Mouse (Mus musculus): ENCODE results near the gene Nln.

Gene Nln

GRCm38 (mm10) chr13:104097190-104097589, 12.2 kb downstream of the Nln start:
- no peak for DNase-seq (ENCODE audit: low read depth in 1 of 2, low spot score in 2 of 2)

GRCm38 (mm10) chr13:104095955-104096354, 13.5 kb downstream of the Nln start:
- no peak for DNase-seq (ENCODE audit: low read depth in 1 of 2, low spot score in 2 of 2)

GRCm38 (mm10) chr13:104094531-104095385, 14.7 kb downstream of the Nln start:
- DNase-seq (ENCODE audit: low read depth in 1 of 2, low spot score in 2 of 2) = no peak

- DNase-seq (ENCODE audit: low read depth in 1 of 2, low spot score in 2 of 2) = no peak
Measured at GRCm38 (mm10) chr13:104091734-104092133, 17.7 kb downstream of the Nln start.

GRCm38 (mm10) chr13:104089387-104089786, 20.0 kb downstream of the Nln start:
- DNase-seq (ENCODE audit: low read depth in 1 of 2, low spot score in 2 of 2) = no peak

- DNase-seq (ENCODE audit: low read depth in 1 of 2, low spot score in 2 of 2) = no peak
Measured at GRCm38 (mm10) chr13:104084600-104084999, 24.8 kb downstream of the Nln start.

- DNase-seq (ENCODE audit: low read depth in 1 of 2, low spot score in 2 of 2) = no peak
Measured at GRCm38 (mm10) chr13:104082504-104082903, 26.9 kb downstream of the Nln start.

GRCm38 (mm10) chr13:104076993-104077392, 32.4 kb downstream of the Nln start:
- DNase-seq (ENCODE audit: low read depth in 1 of 2, low spot score in 2 of 2) = no peak

- DNase-seq (ENCODE audit: low read depth in 1 of 2, low spot score in 2 of 2) = no peak
Measured at GRCm38 (mm10) chr13:104074731-104075130, 34.7 kb downstream of the Nln start.

- DNase-seq (ENCODE audit: low read depth in 1 of 2, low spot score in 2 of 2) = no peak
Measured at GRCm38 (mm10) chr13:104074230-104074629, 35.2 kb downstream of the Nln start.

GRCm38 (mm10) chr13:104072351-104072750, 37.1 kb downstream of the Nln start:
- DNase-seq (ENCODE audit: low read depth in 1 of 2, low spot score in 2 of 2) = no peak

- DNase-seq (ENCODE audit: low read depth in 1 of 2, low spot score in 2 of 2) = no peak
Measured at GRCm38 (mm10) chr13:104070703-104071102, 38.7 kb downstream of the Nln start.

GRCm38 (mm10) chr13:104069216-104069615, 40.2 kb downstream of the Nln start:
- DNase-seq (ENCODE audit: low read depth in 1 of 2, low spot score in 2 of 2) = no peak

GRCm38 (mm10) chr13:104065649-104066347, 43.6 kb downstream of the Nln start:
- DNase-seq (ENCODE audit: low read depth in 1 of 2, low spot score in 2 of 2) = no peak

- no peak for DNase-seq (ENCODE audit: low read depth in 1 of 2, low spot score in 2 of 2)
Measured at GRCm38 (mm10) chr13:104063061-104063460, 46.4 kb downstream of the Nln start.

- DNase-seq (ENCODE audit: low read depth in 1 of 2, low spot score in 2 of 2) = no peak
Measured at GRCm38 (mm10) chr13:104061975-104062750, 47.3 kb downstream of the Nln start.

GRCm38 (mm10) chr13:104060231-104060630, 49.2 kb downstream of the Nln start:
- DNase-seq (ENCODE audit: low read depth in 1 of 2, low spot score in 2 of 2) = no peak

GRCm38 (mm10) chr13:104059536-104059935, 49.9 kb downstream of the Nln start:
- DNase-seq (ENCODE audit: low read depth in 1 of 2, low spot score in 2 of 2) = no peak

- no peak for DNase-seq (ENCODE audit: low read depth in 1 of 2, low spot score in 2 of 2)
Measured at GRCm38 (mm10) chr13:104058761-104059160, 50.7 kb downstream of the Nln start.

- DNase-seq (ENCODE audit: low read depth in 1 of 2, low spot score in 2 of 2) = no peak
Measured at GRCm38 (mm10) chr13:104052271-104052753, 57.1 kb downstream of the Nln start.

GRCm38 (mm10) chr13:104048835-104049234, 60.6 kb downstream of the Nln start:
- no peak for DNase-seq (ENCODE audit: low read depth in 1 of 2, low spot score in 2 of 2)
